Mouse (Mus musculus): ENCODE measurements around the gene Fbxl12. TPM values are rescaled to one million over a fixed set of nuclear protein-coding genes. Genes with fewer than 3 reads are reported as not detected.

Fbxl12 gene
- polyA plus RNA-seq, 1 experiment from 2014 or later = 10.6 TPM

GRCm38 (mm10) chr9:20664982-20665637 is 20.5 kb upstream of the Fbxl12 start:
- H3K27me3 ChIP-seq (ENCODE audit: control insufficient read depth, insufficient read depth, low read length) = no peaks in the 10 kb centered on the region
- no peak for ATAC-seq (ENCODE audit: insufficient number of reproducible peaks, insufficient read depth, low FRiP score, low read depth)
- H3K27ac ChIP-seq (replicated peaks in 1 of 2; ENCODE audit: control insufficient read depth in 1 of 2, insufficient read depth in 1 of 2, low read depth in 2 of 2, low read length in 2 of 2) = no peak overlapping the region
- no peaks in the 10 kb centered on the region for H3K9me3 ChIP-seq (ENCODE audit: control insufficient read depth, low read length)
- no peak overlapping the region for H3K4me2 ChIP-seq (ENCODE audit: low read length)
- H3K9ac ChIP-seq (ENCODE audit: low read length) = no peak overlapping the region
- no peak overlapping the region for H3K4me3 ChIP-seq (ENCODE audit: control insufficient read depth in 1 of 2, insufficient read depth in 1 of 2, low read depth in 1 of 2, low read length in 2 of 2)
- no peaks in the 10 kb centered on the region for H3K4me1 ChIP-seq (ENCODE audit: control insufficient read depth in 2 of 2, insufficient read depth in 2 of 2, low read length in 2 of 2)
- WGBS = 82% methylated on average over 5 of the region's 5 CpGs
- H3K36me3 ChIP-seq (ENCODE audit: control insufficient read depth, insufficient read depth, low read length) = peaks cover 45% of the 10 kb centered on the region

DNA sequence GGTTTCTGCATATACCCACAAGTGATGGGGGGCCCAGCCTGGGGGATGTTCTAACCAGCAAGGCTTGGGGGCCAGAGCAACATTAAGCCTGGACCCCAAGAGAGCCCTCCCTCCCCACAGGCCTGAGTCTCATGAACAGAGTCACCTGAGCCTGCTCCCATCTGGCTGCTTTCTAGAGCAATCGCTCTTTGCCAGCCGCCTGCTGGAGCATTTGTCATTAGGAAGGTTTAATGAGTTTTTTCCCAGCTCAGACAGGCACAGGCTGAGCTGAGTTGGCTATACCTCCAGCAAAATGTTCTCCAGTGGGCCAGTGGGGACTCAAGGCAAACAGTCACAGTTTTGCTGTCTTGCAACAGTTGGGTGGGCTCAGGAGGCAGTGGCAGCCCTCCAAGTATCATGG is 19.8 kb upstream of the Fbxl12 start:
- Histone ChIP-seq H3K27me3 (ENCODE audit: control insufficient read depth, insufficient read depth, low read length) (no peaks in the 10 kb centered on the region), H3K4me3 (ENCODE audit: control insufficient read depth in 1 of 2, insufficient read depth in 1 of 2, low read depth in 1 of 2, low read length in 2 of 2) (no peak overlapping the region), H3K9me3 (ENCODE audit: control insufficient read depth, low read length) (no peaks in the 10 kb centered on the region), H3K36me3 (ENCODE audit: control insufficient read depth, insufficient read depth, low read length) (peaks cover 52% of the 10 kb centered on the region), H3K4me2 (ENCODE audit: low read length) (no peak overlapping the region), H3K9ac (ENCODE audit: low read length) (no peak overlapping the region), H3K27ac (replicated peaks in 1 of 2; ENCODE audit: control insufficient read depth in 1 of 2, insufficient read depth in 1 of 2, low read depth in 2 of 2, low read length in 2 of 2) (no peak overlapping the region), H3K4me1 (ENCODE audit: control insufficient read depth in 2 of 2, insufficient read depth in 2 of 2, low read length in 2 of 2) (no peaks in the 10 kb centered on the region)
- ATAC-seq (ENCODE audit: insufficient number of reproducible peaks, insufficient read depth, low FRiP score, low read depth) = no peak
- 84% methylated on average over 2 of the region's 2 CpGs for WGBS

DNA sequence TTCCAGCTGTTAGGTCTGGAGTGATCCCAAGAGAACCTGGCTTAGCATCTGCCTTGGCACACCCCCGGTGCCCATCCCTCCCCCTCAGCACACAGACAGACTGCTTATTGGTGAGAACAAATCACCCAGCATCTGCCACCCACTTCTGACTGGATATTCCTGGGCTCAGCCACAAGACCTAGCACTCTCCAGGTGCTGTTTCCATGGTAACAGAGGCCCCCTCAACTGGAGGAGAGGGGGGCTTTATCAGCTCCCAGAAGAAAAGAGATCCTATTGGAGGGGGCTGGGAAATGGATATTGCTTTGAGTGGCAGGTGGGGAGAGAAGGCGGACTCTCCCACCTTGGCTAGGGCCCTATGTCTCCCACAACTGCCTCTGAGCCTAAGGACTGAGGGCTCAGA is 19.4 kb upstream of the Fbxl12 start:
- peaks cover 56% of the 10 kb centered on the region for H3K36me3 ChIP-seq (ENCODE audit: control insufficient read depth, insufficient read depth, low read length)
- H3K9ac ChIP-seq (ENCODE audit: low read length) = no peak overlapping the region
- H3K4me1 ChIP-seq (ENCODE audit: control insufficient read depth in 2 of 2, insufficient read depth in 2 of 2, low read length in 2 of 2) = no peaks in the 10 kb centered on the region
- H3K4me2 ChIP-seq (ENCODE audit: low read length) = no peak overlapping the region
- 96% methylated on average over 2 of the region's 2 CpGs for WGBS
- H3K27ac ChIP-seq (replicated peaks in 1 of 2; ENCODE audit: control insufficient read depth in 1 of 2, insufficient read depth in 1 of 2, low read depth in 2 of 2, low read length in 2 of 2) = no peak overlapping the region
- no peak overlapping the region for H3K4me3 ChIP-seq (ENCODE audit: control insufficient read depth in 1 of 2, insufficient read depth in 1 of 2, low read depth in 1 of 2, low read length in 2 of 2)
- no peak for ATAC-seq (ENCODE audit: insufficient number of reproducible peaks, insufficient read depth, low FRiP score, low read depth)
- no peaks in the 10 kb centered on the region for H3K27me3 ChIP-seq (ENCODE audit: control insufficient read depth, insufficient read depth, low read length)
- H3K9me3 ChIP-seq (ENCODE audit: control insufficient read depth, low read length) = no peaks in the 10 kb centered on the region

GRCm38 (mm10) chr9:20662874-20663273 is 18.3 kb upstream of the Fbxl12 start:
- Histone ChIP-seq H3K36me3 (ENCODE audit: control insufficient read depth, insufficient read depth, low read length) (peaks cover 64% of the 10 kb centered on the region), H3K27me3 (ENCODE audit: control insufficient read depth, insufficient read depth, low read length) (no peaks in the 10 kb centered on the region), H3K4me1 (ENCODE audit: control insufficient read depth in 2 of 2, insufficient read depth in 2 of 2, low read length in 2 of 2) (peaks cover 0 to 7% of the 10 kb centered on the region in 2 experiments; a peak in 3 of 4 replicates), H3K9ac (ENCODE audit: low read length) (no peak overlapping the region), H3K4me2 (ENCODE audit: low read length) (no peak overlapping the region), H3K9me3 (ENCODE audit: control insufficient read depth, low read length) (no peaks in the 10 kb centered on the region), H3K4me3 (ENCODE audit: control insufficient read depth in 1 of 2, insufficient read depth in 1 of 2, low read depth in 1 of 2, low read length in 2 of 2) (no peak overlapping the region), H3K27ac (replicated peaks in 1 of 2; ENCODE audit: control insufficient read depth in 1 of 2, insufficient read depth in 1 of 2, low read depth in 2 of 2, low read length in 2 of 2) (no peak overlapping the region)
- 96% methylated on average over 8 of the region's 8 CpGs for WGBS
- ATAC-seq (ENCODE audit: insufficient number of reproducible peaks, insufficient read depth, low FRiP score, low read depth) = no peak

GRCm38 (mm10) chr9:20662325-20662724 is 17.8 kb upstream of the Fbxl12 start:
- H3K4me2 ChIP-seq (ENCODE audit: low read length) = no peak overlapping the region
- no peak for ATAC-seq (ENCODE audit: insufficient number of reproducible peaks, insufficient read depth, low FRiP score, low read depth)
- H3K9ac ChIP-seq (ENCODE audit: low read length) = no peak overlapping the region
- H3K27me3 ChIP-seq (ENCODE audit: control insufficient read depth, insufficient read depth, low read length) = no peaks in the 10 kb centered on the region
- H3K9me3 ChIP-seq (ENCODE audit: control insufficient read depth, low read length) = no peaks in the 10 kb centered on the region
- H3K27ac ChIP-seq (replicated peaks in 1 of 2; ENCODE audit: control insufficient read depth in 1 of 2, insufficient read depth in 1 of 2, low read depth in 2 of 2, low read length in 2 of 2) = no peak overlapping the region
- peaks cover 69% of the 10 kb centered on the region for H3K36me3 ChIP-seq (ENCODE audit: control insufficient read depth, insufficient read depth, low read length)
- peaks cover 0 to 13% of the 10 kb centered on the region in 2 experiments; a peak in 3 of 4 replicates for H3K4me1 ChIP-seq (ENCODE audit: control insufficient read depth in 2 of 2, insufficient read depth in 2 of 2, low read length in 2 of 2)
- no peak overlapping the region for H3K4me3 ChIP-seq (ENCODE audit: control insufficient read depth in 1 of 2, insufficient read depth in 1 of 2, low read depth in 1 of 2, low read length in 2 of 2)
- WGBS = 45% methylated on average over 3 of the region's 3 CpGs

- Histone ChIP-seq H3K36me3 (ENCODE audit: control insufficient read depth, insufficient read depth, low read length) (peaks cover 83% of the 10 kb centered on the region), H3K4me1 (ENCODE audit: control insufficient read depth in 2 of 2, insufficient read depth in 2 of 2, low read length in 2 of 2) (peaks cover 0 to 34% of the 10 kb centered on the region in 2 experiments; a peak in 3 of 4 replicates), H3K27ac (replicated peaks in 1 of 2; ENCODE audit: control insufficient read depth in 1 of 2, insufficient read depth in 1 of 2, low read depth in 2 of 2, low read length in 2 of 2) (peak overlapping the region in 1 of 2 experiments; percentile 61; a peak in 1 of 4 replicates), H3K9me3 (ENCODE audit: control insufficient read depth, low read length) (no peaks in the 10 kb centered on the region), H3K4me2 (ENCODE audit: low read length) (no peak overlapping the region), H3K27me3 (ENCODE audit: control insufficient read depth, insufficient read depth, low read length) (no peaks in the 10 kb centered on the region), H3K9ac (ENCODE audit: low read length) (peak overlapping the region; percentile 13; the same call in 1 of the 2 replicates), H3K4me3 (ENCODE audit: control insufficient read depth in 1 of 2, insufficient read depth in 1 of 2, low read depth in 1 of 2, low read length in 2 of 2) (no peak overlapping the region)
- ATAC-seq (ENCODE audit: insufficient number of reproducible peaks, insufficient read depth, low FRiP score, low read depth) = no peak
- WGBS = 54% methylated on average over 3 of the region's 3 CpGs
Measured at GRCm38 (mm10) chr9:20657546-20657945, 13.0 kb upstream of the Fbxl12 start.

- no peak overlapping the region for H3K9ac ChIP-seq (ENCODE audit: low read length)
- H3K4me2 ChIP-seq (ENCODE audit: low read length) = no peak overlapping the region
- no peaks in the 10 kb centered on the region for H3K27me3 ChIP-seq (ENCODE audit: control insufficient read depth, insufficient read depth, low read length)
- 92% methylated on average over 3 of the region's 3 CpGs for WGBS
- peaks cover 2 to 38% of the 10 kb centered on the region in 2 experiments; a peak in 3 of 4 replicates for H3K4me1 ChIP-seq (ENCODE audit: control insufficient read depth in 2 of 2, insufficient read depth in 2 of 2, low read length in 2 of 2)
- ATAC-seq (ENCODE audit: insufficient number of reproducible peaks, insufficient read depth, low FRiP score, low read depth) = no peak
- no peaks in the 10 kb centered on the region for H3K9me3 ChIP-seq (ENCODE audit: control insufficient read depth, low read length)
- peaks cover 52% of the 10 kb centered on the region for H3K36me3 ChIP-seq (ENCODE audit: control insufficient read depth, insufficient read depth, low read length)
- H3K4me3 ChIP-seq (ENCODE audit: control insufficient read depth in 1 of 2, insufficient read depth in 1 of 2, low read depth in 1 of 2, low read length in 2 of 2) = no peak overlapping the region
- H3K27ac ChIP-seq (replicated peaks in 1 of 2; ENCODE audit: control insufficient read depth in 1 of 2, insufficient read depth in 1 of 2, low read depth in 2 of 2, low read length in 2 of 2) = no peak overlapping the region
Measured at GRCm38 (mm10) chr9:20653859-20654258, 9.3 kb upstream of the Fbxl12 start.

Measured in heart, embryonic 14.5 days (tissue).